Mouse (Mus musculus) lung, embryonic 16.5 days (tissue): ENCODE data around the gene Mmp11. TPM values are rescaled to one million over a fixed set of nuclear protein-coding genes. Genes with fewer than 3 reads are reported as not detected.

Source experiments
- ATAC-seq: fragments of 200-750 bp; cut with Nextera tagmentation; 2 replicates; pipeline ENCODE4 v1.8.0; 2017; ENCODE audit warnings: low read depth, mild to moderate bottlenecking, moderate library complexity
- H3K27ac ChIP-seq: fragments of 300-500 bp; sonication (generic); 2 replicates; pipeline ENCODE4 v1.5.1; 2014; ENCODE audit warnings: mild to moderate bottlenecking, control low read depth, low read length
- H3K27me3 ChIP-seq: fragments of 300-500 bp; sonication (generic); 2 replicates; pipeline ENCODE4 v1.6.1; 2014; ENCODE audit warnings: low read depth, low read length, mixed read lengths; ENCODE audit not compliant: control insufficient read depth, insufficient read depth
- H3K36me3 ChIP-seq: fragments of 300-500 bp; sonication (generic); 2 replicates; pipeline ENCODE4 v1.6.1; 2014; ENCODE audit warnings: low read length; ENCODE audit not compliant: control insufficient read depth, insufficient read depth
- H3K4me1 ChIP-seq: fragments of 300-500 bp; sonication (generic); replicated peaks from 2 replicates; pipeline ENCODE4 v1.6.1; 2014; ENCODE audit warnings: low read length, mixed read lengths; ENCODE audit not compliant: control insufficient read depth, insufficient read depth
- H3K4me2 ChIP-seq: fragments of 300-500 bp; sonication (generic); 2 replicates; pipeline ENCODE4 v1.6.1; 2014; ENCODE audit warnings: low read depth, low read length, control low read depth
- H3K4me3 ChIP-seq: fragments of 300-500 bp; sonication (generic); 2 replicates; pipeline ENCODE4 v1.5.1; 2014; ENCODE audit warnings: mild to moderate bottlenecking, low read length, control low read depth
- H3K9ac ChIP-seq: fragments of 300-500 bp; sonication (generic); 2 replicates; pipeline ENCODE4 v1.6.1; 2014; ENCODE audit warnings: low read length, control low read depth
- H3K9me3 ChIP-seq: fragments of 300-500 bp; sonication (generic); 2 replicates; pipeline ENCODE4 v1.6.1; 2016; ENCODE audit warnings: low read length; ENCODE audit not compliant: control insufficient read depth
- WGBS: fragments of 180-500 bp; shearing (Covaris S2); extraction: QIAGEN DNeasy Blood & Tissue Kit; methylation state at CpG from one replicate; pipeline ENCODE4 v1.1.7; 2014; 5-methylcytosine and 5-hydroxymethylcytosine counted together
- polyA plus RNA-seq: library from polyadenylated mRNA; unstranded; fragments of >200 nt; fragmentation: Nextera tagmentation; extraction: Ambion mirVana; gene quantifications from 2 replicates; pipeline ENCODE4 v1.2.1, GENCODE M21; 2015

The Mmp11 gene
- polyA plus RNA-seq, 1 experiment from 2014 or later, result 77.1 TPM

- Histone ChIP-seq H3K27ac (no peak overlapping the region), H3K27me3 (peaks cover 9% of the 10 kb centered on the region; the same call in 1 of the 2 replicates)
- WGBS, result 3% methylated on average over 22 of the region's 23 CpGs
Measured at GRCm38 (mm10) chr10:75950791-75951210, 14.5 kb upstream of the Mmp11 start.

GRCm38 (mm10) chr10:75949053-75950045, 13.1 kb upstream of the Mmp11 start:
- 74% methylated on average over 22 of the region's 22 CpGs for WGBS
- no peaks in the 10 kb centered on the region for H3K9me3 ChIP-seq
- H3K27ac ChIP-seq, result no peak overlapping the region
- no peak overlapping the region for H3K4me3 ChIP-seq
- H3K4me1 ChIP-seq, result peaks cover 12% of the 10 kb centered on the region; the same call in 1 of the 2 replicates
- no peaks in the 10 kb centered on the region for H3K36me3 ChIP-seq
- peaks cover 7% of the 10 kb centered on the region; the same call in 1 of the 2 replicates for H3K27me3 ChIP-seq
- ATAC-seq, result no peak
- no peak overlapping the region for H3K4me2 ChIP-seq
- no peak overlapping the region for H3K9ac ChIP-seq

More at GRCm38 (mm10) chr10:75950791-75951210, 14.5 kb upstream of the Mmp11 start:
- H3K4me2 ChIP-seq, result peak overlapping the region; percentile 91
- H3K36me3 ChIP-seq, result no peaks in the 10 kb centered on the region
- H3K4me1 ChIP-seq, result peaks cover 9% of the 10 kb centered on the region; the same call in 1 of the 2 replicates
- H3K9ac ChIP-seq, result peak overlapping the region; percentile 71
- peak; percentile 58 for ATAC-seq
- H3K9me3 ChIP-seq, result no peaks in the 10 kb centered on the region
- peak overlapping the region; percentile 52 for H3K4me3 ChIP-seq

GRCm38 (mm10) chr10:75948079-75948478, 11.8 kb upstream of the Mmp11 start:
- Histone ChIP-seq H3K4me3 (no peak overlapping the region), H3K4me2 (no peak overlapping the region), H3K27me3 (no peaks in the 10 kb centered on the region; the same call in 1 of the 2 replicates), H3K9me3 (no peaks in the 10 kb centered on the region), H3K9ac (no peak overlapping the region), H3K36me3 (no peaks in the 10 kb centered on the region), H3K27ac (no peak overlapping the region), H3K4me1 (peaks cover 19% of the 10 kb centered on the region; the same call in 1 of the 2 replicates)
- ATAC-seq, result no peak
- 80% methylated on average over 5 of the region's 5 CpGs for WGBS

- Histone ChIP-seq H3K27ac (peak overlapping the region; percentile 36), H3K27me3 (no peaks in the 10 kb centered on the region; the same call in 1 of the 2 replicates), H3K4me2 (no peak overlapping the region), H3K4me3 (no peak overlapping the region), H3K9ac (no peak overlapping the region), H3K36me3 (no peaks in the 10 kb centered on the region), H3K9me3 (no peaks in the 10 kb centered on the region), H3K4me1 (peaks cover 18% of the 10 kb centered on the region; the same call in 1 of the 2 replicates)
- 46% methylated on average over 7 of the region's 7 CpGs for WGBS
- ATAC-seq, result peak; percentile 27; the same call in 1 of the 2 replicates
Measured at GRCm38 (mm10) chr10:75945896-75946295, 9.6 kb upstream of the Mmp11 start.

- Histone ChIP-seq H3K4me1 (peaks cover 13% of the 10 kb centered on the region; the same call in 1 of the 2 replicates), H3K9me3 (no peaks in the 10 kb centered on the region), H3K36me3 (no peaks in the 10 kb centered on the region), H3K9ac (no peak overlapping the region), H3K4me3 (no peak overlapping the region), H3K4me2 (no peak overlapping the region), H3K27ac (peak overlapping the region; percentile 36), H3K27me3 (no peaks in the 10 kb centered on the region; the same call in 1 of the 2 replicates)
- ATAC-seq, result no peak
- 91% methylated on average over 7 of the region's 7 CpGs for WGBS
Measured at GRCm38 (mm10) chr10:75945213-75945612, 8.9 kb upstream of the Mmp11 start.

- peak overlapping the region; percentile 77 for H3K27ac ChIP-seq
- no peak overlapping the region for H3K9ac ChIP-seq
- no peaks in the 10 kb centered on the region for H3K9me3 ChIP-seq
- no peaks in the 10 kb centered on the region for H3K36me3 ChIP-seq
- no peaks in the 10 kb centered on the region for H3K27me3 ChIP-seq
- H3K4me3 ChIP-seq, result no peak overlapping the region
- H3K4me1 ChIP-seq, result peaks cover 13% of the 10 kb centered on the region; the same call in 1 of the 2 replicates
- 28% methylated on average over 11 of the region's 11 CpGs for WGBS
- H3K4me2 ChIP-seq, result peak overlapping the region; percentile 1; the same call in 1 of the 2 replicates
- peak; percentile 83 for ATAC-seq
Measured at GRCm38 (mm10) chr10:75944066-75944772, 7.9 kb upstream of the Mmp11 start.

- WGBS, result 65% methylated on average over 15 of the region's 15 CpGs
- Histone ChIP-seq H3K27ac (peak within 1 kb of the TSS; percentile 77), H3K27me3 (no peaks in the 10 kb centered on the region), H3K4me3 (no peak within 1 kb of the TSS), H3K9me3 (no peaks in the 10 kb centered on the region), H3K9ac (no peak within 1 kb of the TSS), H3K4me1 (peaks cover 13% of the 10 kb centered on the region; the same call in 1 of the 2 replicates), H3K4me2 (peak within 1 kb of the TSS; percentile 1; the same call in 1 of the 2 replicates), H3K36me3 (no peaks in the 10 kb centered on the region)
- ATAC-seq, result no peak
Measured at GRCm38 (mm10) chr10:75942736-75943477, 6.6 kb upstream of the Mmp11 start, which contains the start of gene Vpreb3. TSS of gene Vpreb3 (plus strand) at chr10:75943057.

- 68% methylated on average over 9 of the region's 9 CpGs for WGBS
- Histone ChIP-seq H3K36me3 (no peaks in the 10 kb centered on the region), H3K27ac (no peak overlapping the region), H3K27me3 (peaks cover 6% of the 10 kb centered on the region), H3K4me3 (no peak overlapping the region), H3K9me3 (no peaks in the 10 kb centered on the region), H3K4me1 (peaks cover 14% of the 10 kb centered on the region), H3K9ac (no peak overlapping the region), H3K4me2 (no peak overlapping the region)
- no peak for ATAC-seq
Measured at GRCm38 (mm10) chr10:75941042-75941824, 4.9 kb upstream of the Mmp11 start.
